Mouse (Mus musculus) liver, postnatal 0 days (tissue): ENCODE results near the gene Elp4.

Experiments
- CTCF ChIP-seq: sonication (generic); IDR thresholded peaks from 2 replicates; pipeline ENCODE4 v1.5.1; 2016; ENCODE audit warnings: antibody characterized with exemption, low read depth
- EP300 ChIP-seq: IDR thresholded peaks from 2 replicates; pipeline ENCODE4 v1.6.1; 2016; ENCODE audit warnings: antibody characterized with exemption, low read depth, mild to moderate bottlenecking

DNA sequence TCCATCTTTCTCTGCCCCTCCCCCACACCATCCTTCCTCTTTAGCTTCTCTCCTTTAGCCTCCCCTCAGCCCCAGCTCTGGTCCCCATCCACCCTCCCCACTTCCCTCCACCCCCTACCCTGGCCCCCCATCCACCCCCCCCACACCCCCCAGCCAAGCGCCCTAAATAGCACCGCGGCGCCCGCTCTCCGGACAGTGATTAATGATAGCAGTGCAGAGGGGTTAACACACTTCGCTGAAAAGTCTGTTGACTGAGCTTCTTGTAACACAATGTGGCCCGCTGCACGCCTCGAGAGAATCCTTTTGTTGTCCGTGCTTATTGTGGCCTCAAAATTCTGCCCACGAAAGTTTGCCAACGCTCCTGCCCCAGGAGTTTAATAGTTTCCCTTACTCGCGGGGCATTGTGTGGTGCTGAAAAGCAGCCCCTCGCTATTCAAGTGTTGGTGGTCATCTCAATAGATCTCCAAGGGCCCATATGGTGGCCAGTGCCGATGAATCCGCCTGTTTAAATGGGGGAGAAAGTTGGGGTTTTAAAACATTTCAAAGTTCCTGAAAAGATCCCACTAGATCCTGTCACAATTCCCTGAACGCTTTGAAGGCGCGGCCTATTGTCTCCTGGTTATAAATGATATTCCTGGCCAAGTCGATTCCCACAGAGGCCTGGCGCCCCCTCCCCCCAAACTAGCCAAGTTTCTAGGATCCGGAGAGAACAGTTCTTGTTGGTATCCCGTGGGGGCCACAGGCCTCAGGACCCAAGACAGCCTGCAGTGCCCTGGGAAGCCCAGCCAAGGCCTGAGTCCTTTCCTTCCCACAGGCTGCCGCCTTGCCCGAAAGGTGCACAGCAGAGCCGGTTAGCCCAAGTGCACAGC, 214.4 kb downstream of the Elp4 start:
- TF ChIP-seq CTCF (no peak), EP300 (no peak)
